Mouse (Mus musculus) heart, embryonic 11.5 days (tissue): ENCODE data around the gene Itga10. TPM values are rescaled to one million over a fixed set of nuclear protein-coding genes. Genes with fewer than 3 reads are reported as not detected.

Experiments
- ATAC-seq: fragments of 200-750 bp; cut with Nextera tagmentation; replicated peaks from 2 replicates; pipeline ENCODE4 v1.8.0; 2017; ENCODE audit warnings: moderate library complexity; ENCODE audit not compliant: insufficient number of reproducible peaks, low FRiP score, low TSS enrichment
- H3K27ac ChIP-seq: fragments of 300-500 bp; sonication (generic); 2 replicates; pipeline ENCODE4 v1.5.1; 2014; ENCODE audit warnings: mild to moderate bottlenecking, low read depth, low read length
- H3K27me3 ChIP-seq: fragments of 300-500 bp; sonication (generic); 2 replicates; pipeline ENCODE4 v1.6.1; 2014; ENCODE audit warnings: mild to moderate bottlenecking, low read length, mixed read lengths; ENCODE audit not compliant: control insufficient read depth, insufficient read depth
- H3K36me3 ChIP-seq: fragments of 300-500 bp; sonication (generic); 2 replicates; pipeline ENCODE4 v1.6.1; 2014; ENCODE audit warnings: mild to moderate bottlenecking, low read length, moderate library complexity, mixed read lengths; ENCODE audit not compliant: control insufficient read depth, insufficient read depth
- H3K4me1 ChIP-seq: fragments of 300-500 bp; sonication (generic); 2 replicates; pipeline ENCODE4 v1.6.1; 2014; ENCODE audit warnings: low read length; ENCODE audit not compliant: control insufficient read depth, insufficient read depth
- H3K4me2 ChIP-seq: fragments of 300-500 bp; sonication (generic); 2 replicates; pipeline ENCODE4 v1.6.1; 2014; ENCODE audit warnings: mild to moderate bottlenecking, moderate library complexity
- H3K4me3 ChIP-seq: fragments of 300-500 bp; sonication (generic); 2 replicates; pipeline ENCODE4 v1.5.1; 2014; ENCODE audit warnings: low read depth, low read length
- H3K9ac ChIP-seq: fragments of 300-500 bp; sonication (generic); 2 replicates; pipeline ENCODE4 v1.6.1; 2014; ENCODE audit warnings: mild to moderate bottlenecking, low read depth, low read length, moderate library complexity
- H3K9me3 ChIP-seq: fragments of 300-500 bp; sonication (generic); replicated peaks from 2 replicates; pipeline ENCODE4 v1.6.1; 2016; ENCODE audit warnings: low read length; ENCODE audit not compliant: control insufficient read depth
- WGBS: fragments of 180-500 bp; shearing (Covaris S2); extraction: QIAGEN DNeasy Blood & Tissue Kit; methylation state at CpG from one replicate; pipeline ENCODE4 v1.1.7; 2014; ENCODE audit not compliant: insufficient replicate concordance; 5-methylcytosine and 5-hydroxymethylcytosine counted together
- polyA plus RNA-seq: library from polyadenylated mRNA; unstranded; fragments of >200 nt; fragmentation: Nextera tagmentation; extraction: Ambion mirVana; gene quantifications from 2 replicates; pipeline ENCODE4 v1.2.1, GENCODE M21; 2014

Gene Itga10
- polyA plus RNA-seq, 1 experiment from 2014 or later = 0.54 TPM

- H3K36me3 ChIP-seq = peaks cover 31% of the 10 kb centered on the region
Observed at GRCm38 (mm10) chr3:96706984-96707383, 61.6 kb downstream of the Itga10 start.

GRCm38 (mm10) chr3:96707903-96708683 is 62.7 kb downstream of the Itga10 start, which contains the start of gene Nudt17:
Gene Nudt17, minus strand, starts transcription at chr3:96708562.
- 4% methylated on average over 42 of the region's 42 CpGs for WGBS

More at GRCm38 (mm10) chr3:96706984-96707383, 61.6 kb downstream of the Itga10 start:
- Histone ChIP-seq H3K4me2 (no peak overlapping the region; the same call in 1 of the 2 replicates), H3K27me3 (peaks cover 3% of the 10 kb centered on the region; the same call in 1 of the 2 replicates), H3K4me1 (peaks cover 6% of the 10 kb centered on the region; the same call in 1 of the 2 replicates), H3K9ac (no peak overlapping the region), H3K4me3 (no peak overlapping the region), H3K27ac (no peak overlapping the region), H3K9me3 (no peaks in the 10 kb centered on the region)
- WGBS = 66% methylated on average over 7 of the region's 7 CpGs
- ATAC-seq = no peak

GRCm38 (mm10) chr3:96708684-96709064 is 63.3 kb downstream of the Itga10 start:
- Histone ChIP-seq H3K4me2 (peak overlapping the region; percentile 97), H3K4me1 (peaks cover 6% of the 10 kb centered on the region; the same call in 1 of the 2 replicates), H3K4me3 (no peak overlapping the region), H3K9ac (no peak overlapping the region), H3K9me3 (no peaks in the 10 kb centered on the region), H3K27me3 (peaks cover 3% of the 10 kb centered on the region; the same call in 1 of the 2 replicates), H3K36me3 (peaks cover 35% of the 10 kb centered on the region), H3K27ac (no peak overlapping the region)
- no peak for ATAC-seq
- WGBS = 50% methylated on average over 2 of the region's 2 CpGs

More at GRCm38 (mm10) chr3:96707903-96708683, 62.7 kb downstream of the Itga10 start, which contains the start of gene Nudt17:
- no peak within 1 kb of the TSS for H3K27ac ChIP-seq
- peaks cover 3% of the 10 kb centered on the region; the same call in 1 of the 2 replicates for H3K27me3 ChIP-seq
- H3K4me2 ChIP-seq = peak within 1 kb of the TSS; percentile 97
- H3K9ac ChIP-seq = peak within 1 kb of the TSS; percentile 80
- H3K36me3 ChIP-seq = peaks cover 37% of the 10 kb centered on the region
- peak; percentile 60 for ATAC-seq
- H3K4me3 ChIP-seq = peak within 1 kb of the TSS; percentile 54
- no peaks in the 10 kb centered on the region for H3K9me3 ChIP-seq
- peaks cover 6% of the 10 kb centered on the region; the same call in 1 of the 2 replicates for H3K4me1 ChIP-seq

Other genes starting within 250 kb of the Itga10 start
- gene BC107364, start 193.3 kb upstream of the Itga10 start, polyA plus RNA-seq = 0.43 TPM in 1 of 2 replicates, not detected in the other
- gene Hfe2, start 120.4 kb upstream of the Itga10 start, polyA plus RNA-seq = 7.4 and 9.3 TPM in 2 replicates
- 106 and 121 TPM in 2 replicates for gene Txnip, start 87.6 kb upstream of the Itga10 start, polyA plus RNA-seq
- 1.2 and 1.5 TPM in 2 replicates for gene Gm16253, start 68.6 kb upstream of the Itga10 start, polyA plus RNA-seq
- 21.4 and 23.8 TPM in 2 replicates for gene Polr3gl, start 51.4 kb upstream of the Itga10 start, polyA plus RNA-seq
- gene Ankrd34a, start 48.9 kb upstream of the Itga10 start, polyA plus RNA-seq = 9.0 TPM in 2 replicates
- gene Lix1l, start 44.4 kb upstream of the Itga10 start, polyA plus RNA-seq = 6.4 and 6.7 TPM in 2 replicates
- gene Rbm8a, start 15.7 kb upstream of the Itga10 start, polyA plus RNA-seq = 124 TPM in 2 replicates
- 37.4 and 37.7 TPM in 2 replicates for gene Pex11b, start 10.2 kb upstream of the Itga10 start, polyA plus RNA-seq
- gene Gm42957, start 10.1 kb upstream of the Itga10 start, polyA plus RNA-seq = not detected in 2 replicates
- gene Ankrd35, start 24.5 kb downstream of the Itga10 start, polyA plus RNA-seq = 0.15 and 0.33 TPM in 2 replicates
- 26.9 and 30.2 TPM in 2 replicates for gene Pias3, start 50.8 kb downstream of the Itga10 start, polyA plus RNA-seq
- 7.4 and 9.3 TPM in 2 replicates for gene Nudt17, start 63.0 kb downstream of the Itga10 start, polyA plus RNA-seq
- gene Polr3c, start 82.0 kb downstream of the Itga10 start, polyA plus RNA-seq = 31.4 and 32.7 TPM in 2 replicates
- 53.9 and 56.1 TPM in 2 replicates for gene Rnf115, start 82.1 kb downstream of the Itga10 start, polyA plus RNA-seq
- 0.10 TPM in 1 of 2 replicates, not detected in the other for gene Pdzk1, start 183.7 kb downstream of the Itga10 start, polyA plus RNA-seq
- gene Cd160, start 183.8 kb downstream of the Itga10 start, polyA plus RNA-seq = 0.14 TPM in 1 of 2 replicates, not detected in the other